15 mouse cellular contexts compared by ENCODE assay signal in genomic region chr12:30067806-30068205, GRCm38 (mm10).
"Had no signal": no experiment of that assay in that cellular context is flagged by ENCODE, and none has a peak within 500 bp of the region (broad histone marks: within the 10 kb centered on the region; RNA-seq: fewer than 3 reads in every experiment).

No protein-coding gene starts in this region.

- DNase-seq: gastrocnemius, adult 2 months; gastrocnemius, postnatal 10 days; gastrocnemius, postnatal 25 days; heart, adult 18-20 months; heart, postnatal 14 days; heart, postnatal 36 days; kidney, adult 11 months; kidney, adult 2 months; kidney, adult 9 months; kidney, postnatal 14 days; kidney, postnatal 36 days; layer of hippocampus, adult 9-11 months; layer of hippocampus, postnatal 36 days; liver; liver, embryonic 13.5 days had no signal
